Comparison of ENCODE assay signal across 20 mouse cellular contexts in genomic region chrX:152322776-152323175, GRCm38 (mm10). TPM values are rescaled to one million over a fixed set of nuclear protein-coding genes. Genes with fewer than 3 reads are reported as not detected.
A peak's percentile ranks its signal among the peaks of the same experiment; 100 is the strongest.
DNase-seq lines count a peak whose midpoint lies in the region; ATAC-seq and TF ChIP-seq lines count a peak whose summit lies in the region.
"Had no signal": no experiment of that assay in that cellular context is flagged by ENCODE, and none has a peak within 500 bp of the region (broad histone marks: within the 10 kb centered on the region; RNA-seq: fewer than 3 reads in every experiment).

No protein-coding gene starts in this region.

- H3K27ac ChIP-seq in kidney, postnatal 0 days, result no peak overlapping the region
- H3K27ac ChIP-seq: forebrain, embryonic 12.5 days; hindbrain, embryonic 13.5 days; midbrain, embryonic 13.5 days had no signal

- H3K27me3 ChIP-seq in kidney, postnatal 0 days (ENCODE audit: insufficient read depth, low read length), result no peaks in the 10 kb centered on the region

- no peaks in the 10 kb centered on the region for H3K4me1 ChIP-seq in kidney, postnatal 0 days (replicated peaks; ENCODE audit: insufficient read depth, low read length)

- peak; percentile 3 for DNase-seq in kidney, postnatal 0 days (ENCODE audit: low spot score)
- no peak for DNase-seq in kidney, adult 11 months
- DNase-seq in 416B (ENCODE audit: low read depth) (peak; percentile 66), MEL-GATA-1-ER (ENCODE audit: extremely low read depth, low read depth) (peak; percentile 84)
- DNase-seq in frontal cortex, postnatal 25 days (ENCODE audit: low spot score in 2 of 2), result no peak
- no peak for DNase-seq in right cerebral cortex, adult 18-20 months
- DNase-seq: adrenal gland, postnatal 14 days; cerebellum, adult 9-10 months; heart, postnatal 10 days; kidney, adult 2 months; kidney, postnatal 10 days; liver, postnatal 0 days had no signal

- ATAC-seq in kidney, postnatal 0 days (replicated peaks; ENCODE audit: low FRiP score, low read depth), result no peak
- ATAC-seq in hematopoietic stem cell, adult 5-6 weeks (replicated peaks in 1 of 2; ENCODE audit: insufficient read depth in 1 of 2, low FRiP score in 2 of 2, low TSS enrichment in 1 of 2, low read depth in 1 of 2, poor library complexity in 2 of 2, severe bottlenecking in 2 of 2), result peak; percentile 54 to 62
- ATAC-seq in megakaryocyte-erythroid progenitor cell, adult 5-6 weeks (replicated peaks; ENCODE audit: low FRiP score, low TSS enrichment, poor library complexity, severe bottlenecking), result no peak
- ATAC-seq: inflammation-experienced regulatory T-cells, adult 6 months; liver, postnatal 0 days; midbrain, embryonic 13.5 days had no signal

- no peak overlapping the region for H3K4me3 ChIP-seq in kidney, postnatal 0 days (replicated peaks; ENCODE audit: low read depth, low read length)
- H3K4me3 ChIP-seq: forebrain, embryonic 12.5 days; hindbrain, embryonic 13.5 days; midbrain, embryonic 13.5 days had no signal

- 40% methylated on average over 2 of the region's 2 CpGs for WGBS in kidney, postnatal 0 days

- no peak overlapping the region for H3K9ac ChIP-seq in kidney, postnatal 0 days (ENCODE audit: low read depth, low read length)
- H3K9ac ChIP-seq: forebrain, embryonic 12.5 days; hindbrain, embryonic 13.5 days; liver, postnatal 0 days; midbrain, embryonic 13.5 days had no signal

- no peaks in the 10 kb centered on the region for H3K9me3 ChIP-seq in kidney, postnatal 0 days (replicated peaks; ENCODE audit: low read length)
- H3K9me3 ChIP-seq: forebrain, embryonic 12.5 days; hindbrain, embryonic 13.5 days; midbrain, embryonic 13.5 days had no signal

- TF ChIP-seq CTCF in kidney, postnatal 0 days (IDR thresholded peaks at IDR 0.05; ENCODE audit: low read depth), result no peak

- no peaks in the 10 kb centered on the region for H3K36me3 ChIP-seq in kidney, postnatal 0 days (ENCODE audit: insufficient read depth, low read length)
- H3K36me3 ChIP-seq: forebrain, embryonic 12.5 days; hindbrain, embryonic 13.5 days; midbrain, embryonic 13.5 days had no signal

- no peak overlapping the region for H3K4me2 ChIP-seq in kidney, postnatal 0 days (ENCODE audit: low read length)
- H3K4me2 ChIP-seq: forebrain, embryonic 12.5 days; heart, embryonic 11.5 days; hindbrain, embryonic 13.5 days; midbrain, embryonic 13.5 days had no signal

RNA-seq across cellular contexts. Expression of gene Kantr, which starts 4.5 kb away (rescaled TPM):
- 10.3 and 10.4 TPM in 2 replicates for polyA plus RNA-seq in kidney, postnatal 0 days (2015; fragmentation: Nextera tagmentation; extraction: Ambion mirVana)
- total RNA-seq in hematopoietic stem cell, adult 5-6 weeks (2017), result 6.3 and 8.3 TPM in 2 replicates
- total RNA-seq in megakaryocyte-erythroid progenitor cell, adult 5-6 weeks (2014; fragmentation: Nextera tagmentation), result 9.7 and 24.7 TPM in 2 replicates
- 0.52 and 1.6 TPM in 2 replicates for total RNA-seq in megakaryocyte-erythroid progenitor cell, adult 5-6 weeks (2017)

RNA-seq across cellular contexts. Expression of gene Tspyl2, which starts 19.4 kb away (rescaled TPM):
- polyA plus RNA-seq in kidney, postnatal 0 days (2015; fragmentation: Nextera tagmentation; extraction: Ambion mirVana), result 16.1 and 18.5 TPM in 2 replicates
- total RNA-seq in hematopoietic stem cell, adult 5-6 weeks (2017), result 34.0 and 39.6 TPM in 2 replicates
- total RNA-seq in megakaryocyte-erythroid progenitor cell, adult 5-6 weeks (2014; fragmentation: Nextera tagmentation), result 8.2 and 9.3 TPM in 2 replicates
- 14.0 and 33.9 TPM in 2 replicates for total RNA-seq in megakaryocyte-erythroid progenitor cell, adult 5-6 weeks (2017)

RNA-seq across cellular contexts. Expression of gene Gpr173, which starts 45.7 kb away (rescaled TPM):
- 2.1 and 2.8 TPM in 2 replicates for polyA plus RNA-seq in kidney, postnatal 0 days (2015; fragmentation: Nextera tagmentation; extraction: Ambion mirVana)
- 0.63 TPM in 1 of 2 replicates, not detected in the other for total RNA-seq in hematopoietic stem cell, adult 5-6 weeks (2017)
- total RNA-seq in megakaryocyte-erythroid progenitor cell, adult 5-6 weeks (2014; fragmentation: Nextera tagmentation), result not detected in 2 replicates
- not detected in 2 replicates for total RNA-seq in megakaryocyte-erythroid progenitor cell, adult 5-6 weeks (2017)
- total RNA-seq: liver, adult 2 months had no signal
- polyA plus RNA-seq: inflammation-experienced regulatory T-cells, adult 6 months; liver, postnatal 0 days had no signal

Comparison
In these comparisons a context has a peak if more than half of its experiments do, and no peak if none do; other contexts are left out.
1. DNase-seq: peak in kidney, postnatal 0 days (single experiment), 416B (single experiment) and MEL-GATA-1-ER (single experiment); none in kidney, adult 11 months (single experiment), frontal cortex, postnatal 25 days (0 of 2) and right cerebral cortex, adult 18-20 months (single experiment).
2. ATAC-seq: peak in hematopoietic stem cell, adult 5-6 weeks (2 of 2); none in kidney, postnatal 0 days (single experiment) and megakaryocyte-erythroid progenitor cell, adult 5-6 weeks (single experiment).